Mouse (Mus musculus) testis, adult 2 months (tissue): ENCODE data around the gene Gm20388.

ENCODE experiments used
- CTCF ChIP-seq: fragments of 200-500 bp; IDR thresholded peaks from 2 replicates; pipeline ENCODE4 v1.5.1; 2012; ENCODE audit warnings: low read depth, mild to moderate bottlenecking, inconsistent platforms, low read length, moderate library complexity; ENCODE audit not compliant: control insufficient read depth, insufficient read depth, insufficient replicate concordance
- POLR2A ChIP-seq: fragments of 200-500 bp; IDR thresholded peaks from 2 replicates; pipeline ENCODE4 v1.6.1; 2012; ENCODE audit warnings: low read depth, mild to moderate bottlenecking, inconsistent platforms, low read length, moderate library complexity; ENCODE audit not compliant: control insufficient read depth

GRCm38 (mm10) chr8:123805718-123806373 is 3895.2 kb downstream of the Gm20388 start, which contains the start of gene Rab4a:
- TF ChIP-seq CTCF (no peak), POLR2A (no peak)
